Mouse (Mus musculus): Measurements from ENCODE around the gene Epha2.

DNA sequence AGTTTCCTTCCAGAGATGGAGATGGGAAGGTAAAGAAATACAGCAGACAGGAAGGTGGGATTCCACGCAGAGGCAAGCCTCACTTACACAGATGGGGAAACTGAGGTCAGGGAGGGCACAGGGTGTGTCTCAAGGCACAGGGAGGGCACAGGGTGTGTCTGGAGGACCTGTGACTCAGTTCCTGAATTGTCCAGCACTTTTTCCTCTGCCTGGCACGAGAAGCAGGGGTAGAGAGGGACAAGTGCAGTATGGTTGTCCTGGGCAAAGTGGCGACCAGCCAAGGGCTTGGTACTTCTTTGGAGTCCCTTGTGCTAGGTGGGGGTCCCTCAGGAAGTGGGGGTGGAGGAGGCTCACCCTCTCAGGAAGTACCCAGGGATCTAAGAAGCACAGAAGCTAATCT, 19.0 kb upstream of the Epha2 start:
- no peak for TF ChIP-seq CTCF (IDR thresholded peaks at IDR 0.05; ENCODE audit: control insufficient read depth, insufficient read depth, insufficient read length)
- TF ChIP-seq USF1 (IDR thresholded peaks at IDR 0.05; ENCODE audit: low read depth): no peak
- TF ChIP-seq MAX (IDR thresholded peaks at IDR 0.05): peak; percentile 70
- TF ChIP-seq CEBPB (IDR thresholded peaks at IDR 0.05; ENCODE audit: low read depth): no peak
- no peak for TF ChIP-seq FOSL1 (IDR thresholded peaks at IDR 0.05; ENCODE audit: insufficient read depth, low read length, poor library complexity, severe bottlenecking)
- no peak for TF ChIP-seq MYOG (IDR thresholded peaks at IDR 0.05; ENCODE audit: control insufficient read depth, extremely low read depth, insufficient read length)
- TF ChIP-seq MYOD1 (IDR thresholded peaks at IDR 0.05; ENCODE audit: control insufficient read depth, insufficient read length, low read depth): no peak

Measured in C2C12 (cell line).